Mouse (Mus musculus) liver, embryonic 11.5 days (tissue): ENCODE measurements around the gene Gap43. TPM values are rescaled to one million over a fixed set of nuclear protein-coding genes. Genes with fewer than 3 reads are reported as not detected.
"Not testable (repeated sequence)": the region's sequence is repeated elsewhere in the genome, so short reads cannot be mapped to it uniquely, and the experiment has no call there.

Experiments
- ATAC-seq: fragments of 200-750 bp; cut with Nextera tagmentation; replicated peaks from 2 replicates; pipeline ENCODE4 v1.8.0; 2017; ENCODE audit warnings: moderate number of reproducible peaks, mild to moderate bottlenecking, moderate TSS enrichment, moderate library complexity; ENCODE audit not compliant: low FRiP score
- DNase-seq: peaks from one replicate; pipeline ENCODE4 v3.0.0-alpha.2; 2017; ENCODE audit warnings: low spot score
- H3K27ac ChIP-seq: fragments of 300-500 bp; sonication (generic); 2 replicates; pipeline ENCODE4 v1.5.1; 2014; ENCODE audit warnings: mild to moderate bottlenecking, low read depth, low read length, control low read depth
- H3K27me3 ChIP-seq: fragments of 300-500 bp; sonication (generic); replicated peaks from 2 replicates; pipeline ENCODE4 v1.6.1; 2014; ENCODE audit warnings: low read length, mixed read lengths; ENCODE audit not compliant: control insufficient read depth, insufficient read depth
- H3K36me3 ChIP-seq: fragments of 300-500 bp; sonication (generic); 2 replicates; pipeline ENCODE4 v1.6.1; 2014; ENCODE audit warnings: mild to moderate bottlenecking, low read length, moderate library complexity, mixed read lengths; ENCODE audit not compliant: control insufficient read depth, insufficient read depth
- H3K4me1 ChIP-seq: fragments of 300-500 bp; sonication (generic); replicated peaks from 2 replicates; pipeline ENCODE4 v1.6.1; 2014; ENCODE audit warnings: low read length, mixed read lengths; ENCODE audit not compliant: control insufficient read depth, insufficient read depth
- H3K4me2 ChIP-seq: fragments of 300-500 bp; sonication (generic); 2 replicates; pipeline ENCODE4 v1.6.1; 2014; ENCODE audit warnings: mild to moderate bottlenecking, control low read depth, moderate library complexity
- H3K4me3 ChIP-seq: fragments of 300-500 bp; sonication (generic); 2 replicates; pipeline ENCODE4 v1.5.1; 2014; ENCODE audit warnings: low read depth, low read length, control low read depth
- H3K9ac ChIP-seq: fragments of 300-500 bp; sonication (generic); 2 replicates; pipeline ENCODE4 v1.6.1; 2014; ENCODE audit warnings: low read depth, low read length, control low read depth
- H3K9me3 ChIP-seq: fragments of 300-500 bp; sonication (generic); 2 replicates; pipeline ENCODE4 v1.6.1; 2016; ENCODE audit warnings: low read length, inconsistent platforms, mixed read lengths; ENCODE audit not compliant: control insufficient read depth
- WGBS: fragments of 180-500 bp; shearing (Covaris S2); extraction: QIAGEN DNeasy Blood & Tissue Kit; methylation state at CpG from one replicate; pipeline ENCODE4 v1.1.7; 2014; 5-methylcytosine and 5-hydroxymethylcytosine counted together
- microRNA-seq: library from miRNA; unstranded; fragments of <30 nt; microRNA quantifications from one replicate; pipeline ENCODE4, GENCODE M21; 2017; ENCODE audit warnings: borderline number of aligned reads
- polyA plus RNA-seq: library from polyadenylated mRNA; unstranded; fragments of >200 nt; fragmentation: Nextera tagmentation; extraction: Ambion mirVana; gene quantifications from 2 replicates; pipeline ENCODE4 v1.2.1, GENCODE M21; 2014

Gap43 gene
- polyA plus RNA-seq, 1 experiment from 2014 or later, result 20.3 TPM

DNA sequence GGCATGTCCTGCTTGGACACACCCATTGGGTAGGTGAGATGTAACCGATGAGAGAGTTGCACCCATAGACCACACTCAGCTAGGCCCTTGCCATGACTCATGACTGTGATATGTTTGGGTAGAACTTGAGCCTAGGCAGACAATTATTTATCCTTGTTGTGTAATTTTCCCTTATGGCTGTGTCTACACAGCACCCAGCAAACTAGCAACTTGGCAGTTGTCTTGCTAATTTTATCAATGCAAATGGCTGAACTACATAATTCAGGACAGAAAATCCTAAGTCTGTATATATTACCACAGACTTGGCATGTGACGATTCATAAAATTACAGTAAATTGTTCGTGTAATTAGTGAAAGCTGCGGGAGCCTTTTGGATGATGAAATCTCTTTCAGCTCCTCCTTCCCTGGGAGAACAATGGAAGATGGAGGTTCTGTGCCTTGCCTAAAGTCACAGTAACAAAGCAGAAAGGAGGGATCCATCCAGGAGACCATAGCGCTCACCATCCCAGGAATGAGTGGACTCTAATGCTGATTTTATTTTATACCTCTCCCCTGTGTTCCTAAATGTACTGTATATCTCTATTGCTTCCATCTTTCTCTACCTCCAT lies 77.4 kb downstream of the Gap43 start:
- no peak overlapping the region for H3K27ac ChIP-seq
- no peaks in the 10 kb centered on the region for H3K27me3 ChIP-seq
- ATAC-seq (no peak), DNase-seq (no peak)
- no peaks in the 10 kb centered on the region for H3K9me3 ChIP-seq
- no peak overlapping the region for H3K9ac ChIP-seq
- H3K36me3 ChIP-seq, result no peaks in the 10 kb centered on the region
- no peak overlapping the region for H3K4me2 ChIP-seq
- H3K4me1 ChIP-seq, result no peaks in the 10 kb centered on the region
- 88% methylated on average over 5 of the region's 5 CpGs for WGBS
- no peak overlapping the region for H3K4me3 ChIP-seq

- Histone ChIP-seq H3K4me2 (no peak overlapping the region), H3K27me3 (no peaks in the 10 kb centered on the region), H3K27ac (no peak overlapping the region), H3K9me3 (no peaks in the 10 kb centered on the region), H3K36me3 (no peaks in the 10 kb centered on the region), H3K4me3 (no peak overlapping the region), H3K9ac (no peak overlapping the region), H3K4me1 (no peaks in the 10 kb centered on the region)
- WGBS, result 86% methylated on average over 11 of the region's 11 CpGs
- DNase-seq (no peak), ATAC-seq (no peak)
Measured at GRCm38 (mm10) chr16:42255693-42256092, 84.8 kb downstream of the Gap43 start.

DNA sequence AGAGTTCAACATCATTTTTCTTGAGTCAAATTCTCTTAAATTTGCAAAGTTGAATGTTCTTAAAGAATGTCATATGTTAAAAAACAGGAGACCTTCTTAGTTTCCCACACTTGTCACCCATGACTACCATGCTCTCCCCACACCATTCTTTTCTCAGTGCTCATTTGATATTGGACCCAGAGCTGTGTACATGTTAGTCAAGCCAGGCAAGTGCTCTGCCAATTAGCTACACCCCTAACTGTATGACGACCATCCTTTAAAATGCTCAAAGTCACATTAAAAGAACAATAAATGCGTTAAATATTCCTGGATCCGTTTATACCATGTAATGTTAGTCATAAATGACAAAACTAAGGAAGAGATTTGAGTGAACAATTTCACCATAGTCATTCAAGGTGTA lies 85.2 kb downstream of the Gap43 start:
- H3K27ac ChIP-seq, result no peak overlapping the region
- H3K4me2 ChIP-seq, result no peak overlapping the region
- no peak overlapping the region for H3K9ac ChIP-seq
- no peaks in the 10 kb centered on the region for H3K36me3 ChIP-seq
- no peak for ATAC-seq
- WGBS, result 78% methylated on average over 3 of the region's 3 CpGs
- no peaks in the 10 kb centered on the region for H3K9me3 ChIP-seq
- no peaks in the 10 kb centered on the region for H3K27me3 ChIP-seq
- H3K4me1 ChIP-seq, result no peaks in the 10 kb centered on the region
- DNase-seq, result no peak
- H3K4me3 ChIP-seq, result no peak overlapping the region

DNA sequence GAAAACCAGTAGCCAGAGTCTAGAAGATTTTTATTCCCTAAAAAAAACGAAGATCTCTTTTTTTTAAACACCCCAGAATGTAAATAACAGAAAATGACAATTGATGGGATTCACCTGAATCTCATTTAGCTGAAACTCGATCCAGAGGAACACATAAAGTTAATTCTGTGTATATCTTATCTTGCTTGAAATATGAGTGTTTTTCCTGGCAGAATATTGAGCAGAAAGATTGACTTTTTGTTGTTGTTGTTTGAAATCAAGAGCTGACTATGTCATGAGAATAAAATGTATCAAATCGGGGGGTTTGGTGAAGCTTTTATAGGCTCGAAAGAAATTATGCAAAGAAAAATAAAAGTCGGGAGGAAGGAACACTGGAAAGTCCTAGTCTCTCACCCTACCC lies 88.2 kb downstream of the Gap43 start:
- H3K4me1 ChIP-seq, result no peaks in the 10 kb centered on the region
- WGBS, result 78% methylated on average over 5 of the region's 5 CpGs

DNA sequence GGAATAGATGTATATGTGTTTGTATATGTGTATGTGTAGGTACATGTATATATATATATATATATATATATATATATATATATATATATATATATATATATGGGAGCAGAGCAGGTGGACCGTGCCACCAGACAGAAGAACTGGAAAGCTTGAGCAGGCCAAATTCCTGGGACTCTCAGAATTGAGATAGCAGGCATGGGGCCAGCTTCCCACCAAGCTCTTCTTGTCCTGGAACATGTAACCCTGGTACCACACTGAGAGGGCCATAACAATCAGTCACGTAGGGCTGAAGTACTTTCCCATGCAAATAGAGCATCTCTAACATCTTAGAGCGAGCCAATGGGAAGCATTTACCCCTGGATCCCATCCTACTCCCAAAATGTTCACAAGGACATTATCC lies 96.3 kb downstream of the Gap43 start:
- not testable (repeated sequence) for H3K27ac ChIP-seq

More for the DNA sequence above, 88.2 kb downstream of the Gap43 start:
- no peaks in the 10 kb centered on the region for H3K9me3 ChIP-seq
- H3K27ac ChIP-seq, result no peak overlapping the region
- no peaks in the 10 kb centered on the region for H3K27me3 ChIP-seq
- ATAC-seq (no peak), DNase-seq (no peak)
- no peak overlapping the region for H3K9ac ChIP-seq
- H3K36me3 ChIP-seq, result no peaks in the 10 kb centered on the region
- no peak overlapping the region for H3K4me3 ChIP-seq
- no peak overlapping the region for H3K4me2 ChIP-seq

GRCm38 (mm10) chr16:42231306-42231705 lies 109.1 kb downstream of the Gap43 start:
- WGBS, result 53% methylated on average over 4 of the region's 4 CpGs
- Histone ChIP-seq H3K36me3 (no peaks in the 10 kb centered on the region), H3K4me2 (no peak overlapping the region), H3K27ac (no peak overlapping the region), H3K4me3 (no peak overlapping the region), H3K4me1 (no peaks in the 10 kb centered on the region), H3K9me3 (no peaks in the 10 kb centered on the region), H3K27me3 (no peaks in the 10 kb centered on the region), H3K9ac (no peak overlapping the region)
- DNase-seq (no peak), ATAC-seq (no peak)

More for the DNA sequence above, 96.3 kb downstream of the Gap43 start:
- H3K9me3 ChIP-seq, H3K4me1 ChIP-seq, H3K4me2 ChIP-seq, H3K27me3 ChIP-seq, H3K9ac ChIP-seq, H3K36me3 ChIP-seq, ATAC-seq, DNase-seq, H3K4me3 ChIP-seq: not testable (repeated sequence)
- WGBS, result 74% methylated on average over 3 of the region's 3 CpGs

Small RNAs within 50 kb of the gene (microRNA-seq; reads per million reads assigned to microRNA genes)
- gene Mir6540, result 32.4 reads per million, percentile 37 among the genes with 10 or more reads in this experiment
